Mouse (Mus musculus): ENCODE measurements at regions not wholly inside any gene's neighbourhood (a gene's known extent, or its start where the extent isn't known, plus 50 kb on each side); places are given as distances from the start of the nearest gene placed in this dataset.

DNA sequence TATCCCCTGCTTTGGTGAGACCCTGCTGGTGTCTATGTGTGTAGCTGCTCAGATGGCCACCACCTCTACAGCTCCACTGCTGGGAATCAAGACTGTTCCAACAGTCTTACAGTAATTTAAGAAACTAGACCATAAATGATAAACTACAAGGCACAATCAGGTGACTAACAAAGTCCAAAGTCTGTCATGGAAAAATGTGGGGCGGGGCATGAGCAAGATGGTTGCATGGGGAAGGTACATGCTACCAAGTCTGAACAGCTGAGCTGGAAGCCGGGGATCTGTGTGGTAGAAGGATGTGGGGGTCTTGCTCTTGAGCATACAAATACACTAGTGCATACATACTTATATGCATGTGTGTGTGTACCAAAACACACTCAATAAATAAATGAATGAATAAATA, 278.8 kb upstream of the Sox2 start:
- TF ChIP-seq EP300 (IDR thresholded peaks at IDR 0.05; ENCODE audit: insufficient read depth, low read depth, low read length), result no peak
- no peak for TF ChIP-seq CTCF (IDR thresholded peaks at IDR 0.05; ENCODE audit: low read depth, low read length)

Data from ES-Bruce4 (cell line).